29 mouse cellular contexts compared by ENCODE assay signal in the genomic region with DNA sequence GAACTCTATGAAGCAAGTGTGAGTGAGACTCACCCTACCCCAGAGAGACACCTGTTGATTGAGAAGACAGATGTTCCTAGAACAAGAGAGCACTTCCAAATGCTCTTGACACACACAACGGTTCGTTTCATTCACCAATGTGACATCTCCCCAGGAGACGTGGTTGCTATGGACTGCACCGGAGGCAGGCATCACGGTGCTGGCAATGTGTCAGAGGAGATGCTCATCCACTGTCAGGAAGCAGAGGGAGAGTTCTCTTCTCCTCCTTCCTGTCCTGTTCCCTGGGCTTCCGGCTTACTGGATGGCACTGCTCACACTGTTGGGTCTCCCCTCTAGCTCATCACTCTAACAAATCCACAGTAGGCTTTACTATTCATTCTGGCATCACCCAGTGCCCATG. TPM values are rescaled to one million over a fixed set of nuclear protein-coding genes. Genes with fewer than 3 reads are reported as not detected.
"Had no signal": no experiment of that assay in that cellular context is flagged by ENCODE, and none has a peak within 500 bp of the region (broad histone marks: within the 10 kb centered on the region; RNA-seq: fewer than 3 reads in every experiment).

No protein-coding gene starts in this region.

- DNase-seq: kidney, adult 2 months; kidney, postnatal 25 days; layer of hippocampus, adult 9-11 months; liver, postnatal 0 days; lung, embryonic 14.5 days; right cerebral cortex, postnatal 25 days; spleen, adult 18-20 months; thymus, postnatal 25 days had no signal

- H3K4me1 ChIP-seq: limb, embryonic 12.5 days; limb, embryonic 15.5 days; stomach, embryonic 15.5 days had no signal

- H3K27me3 ChIP-seq: limb, embryonic 12.5 days; limb, embryonic 15.5 days; midbrain, embryonic 12.5 days; midbrain, embryonic 15.5 days; stomach, embryonic 15.5 days had no signal

- H3K9me3 ChIP-seq: limb, embryonic 12.5 days; limb, embryonic 15.5 days; midbrain, embryonic 12.5 days; midbrain, embryonic 15.5 days; stomach, embryonic 15.5 days had no signal

- H3K27ac ChIP-seq: kidney, postnatal 0 days; layer of hippocampus, adult 2 months; left cerebral cortex, adult 2 months; limb, embryonic 12.5 days; limb, embryonic 15.5 days; liver, embryonic 14.5 days; macrophage; midbrain, embryonic 12.5 days; midbrain, embryonic 15.5 days; stomach, embryonic 15.5 days had no signal

- ATAC-seq: liver, postnatal 0 days; lung, postnatal 0 days; midbrain, embryonic 15.5 days had no signal

- H3K4me2 ChIP-seq: limb, embryonic 12.5 days; limb, embryonic 15.5 days; liver, embryonic 11.5 days; lung, embryonic 14.5 days; midbrain, embryonic 12.5 days; midbrain, embryonic 15.5 days; stomach, embryonic 15.5 days had no signal

- H3K9ac ChIP-seq: limb, embryonic 12.5 days; limb, embryonic 15.5 days; liver, embryonic 14.5 days; liver, postnatal 0 days; lung, embryonic 14.5 days; midbrain, embryonic 12.5 days; midbrain, embryonic 15.5 days; stomach, embryonic 15.5 days had no signal

- H3K36me3 ChIP-seq: limb, embryonic 12.5 days; limb, embryonic 15.5 days; midbrain, embryonic 12.5 days; midbrain, embryonic 15.5 days; stomach, embryonic 15.5 days had no signal

- H3K4me3 ChIP-seq: layer of hippocampus, adult 2 months; left cerebral cortex, adult 2 months; limb, embryonic 12.5 days; limb, embryonic 15.5 days; midbrain, embryonic 12.5 days; midbrain, embryonic 15.5 days; stomach, embryonic 15.5 days had no signal

RNA-seq across cellular contexts. Expression of a gene that starts 4.7 kb away (rescaled TPM):
- total RNA-seq: layer of hippocampus, adult 2 months; layer of hippocampus, postnatal 25 days; left cerebral cortex, adult 2 months; left cerebral cortex, postnatal 10 days; left cerebral cortex, postnatal 36 days; megakaryocyte, adult 5-6 weeks had no signal
- polyA plus RNA-seq: kidney, adult 2 months; kidney, embryonic 14.5 days; kidney, postnatal 0 days; large intestine, adult 2 months; limb, embryonic 12.5 days; limb, embryonic 15.5 days; liver, embryonic 11.5 days; liver, postnatal 0 days; lung, embryonic 14.5 days; lung, postnatal 0 days; macrophage; midbrain, embryonic 12.5 days; midbrain, embryonic 15.5 days; neural tube, embryonic 11.5 days; neural tube, embryonic 14.5 days; stomach, embryonic 15.5 days had no signal

RNA-seq across cellular contexts. Expression of a gene that starts 15.3 kb away (rescaled TPM):
- total RNA-seq: layer of hippocampus, adult 2 months; layer of hippocampus, postnatal 25 days; left cerebral cortex, adult 2 months; left cerebral cortex, postnatal 10 days; left cerebral cortex, postnatal 36 days; megakaryocyte, adult 5-6 weeks had no signal
- polyA plus RNA-seq: kidney, adult 2 months; kidney, embryonic 14.5 days; kidney, postnatal 0 days; large intestine, adult 2 months; limb, embryonic 12.5 days; limb, embryonic 15.5 days; liver, embryonic 11.5 days; liver, embryonic 14.5 days; liver, postnatal 0 days; lung, embryonic 14.5 days; lung, postnatal 0 days; macrophage; midbrain, embryonic 12.5 days; midbrain, embryonic 15.5 days; neural tube, embryonic 11.5 days; neural tube, embryonic 14.5 days; stomach, embryonic 15.5 days had no signal

RNA-seq across cellular contexts. Expression of a gene that starts 33.1 kb away (rescaled TPM):
- total RNA-seq: layer of hippocampus, adult 2 months; layer of hippocampus, postnatal 25 days; left cerebral cortex, adult 2 months; left cerebral cortex, postnatal 10 days; left cerebral cortex, postnatal 36 days; megakaryocyte, adult 5-6 weeks had no signal
- polyA plus RNA-seq: kidney, embryonic 14.5 days; kidney, postnatal 0 days; large intestine, adult 2 months; limb, embryonic 12.5 days; limb, embryonic 15.5 days; liver, embryonic 11.5 days; liver, embryonic 14.5 days; liver, postnatal 0 days; lung, embryonic 14.5 days; lung, postnatal 0 days; macrophage; midbrain, embryonic 12.5 days; midbrain, embryonic 15.5 days; neural tube, embryonic 11.5 days; neural tube, embryonic 14.5 days; stomach, embryonic 15.5 days; thymus, postnatal 0 days had no signal

RNA-seq across cellular contexts. Expression of a gene that starts 41.4 kb away (rescaled TPM):
- total RNA-seq: layer of hippocampus, adult 2 months; layer of hippocampus, postnatal 25 days; left cerebral cortex, adult 2 months; left cerebral cortex, postnatal 10 days; left cerebral cortex, postnatal 36 days; megakaryocyte, adult 5-6 weeks had no signal
- polyA plus RNA-seq: kidney, adult 2 months; kidney, embryonic 14.5 days; kidney, postnatal 0 days; large intestine, adult 2 months; limb, embryonic 12.5 days; limb, embryonic 15.5 days; liver, embryonic 11.5 days; liver, embryonic 14.5 days; liver, postnatal 0 days; lung, embryonic 14.5 days; lung, postnatal 0 days; macrophage; midbrain, embryonic 12.5 days; midbrain, embryonic 15.5 days; neural tube, embryonic 11.5 days; neural tube, embryonic 14.5 days; stomach, embryonic 15.5 days had no signal

RNA-seq across cellular contexts. Expression of a gene that starts 58.5 kb away (rescaled TPM):
- total RNA-seq: layer of hippocampus, adult 2 months; layer of hippocampus, postnatal 25 days; left cerebral cortex, adult 2 months; left cerebral cortex, postnatal 10 days; left cerebral cortex, postnatal 36 days; megakaryocyte, adult 5-6 weeks had no signal
- polyA plus RNA-seq: kidney, adult 2 months; kidney, embryonic 14.5 days; kidney, postnatal 0 days; large intestine, adult 2 months; limb, embryonic 12.5 days; limb, embryonic 15.5 days; liver, embryonic 11.5 days; liver, embryonic 14.5 days; liver, postnatal 0 days; lung, embryonic 14.5 days; lung, postnatal 0 days; macrophage; midbrain, embryonic 12.5 days; midbrain, embryonic 15.5 days; neural tube, embryonic 11.5 days; neural tube, embryonic 14.5 days; stomach, embryonic 15.5 days had no signal
